Mouse (Mus musculus) lung, postnatal 14 days (tissue): ENCODE data around the gene C1qtnf5.
A peak's percentile ranks its signal among the peaks of the same experiment; 100 is the strongest.

ENCODE experiments used
- DNase-seq: peaks from one replicate; pipeline ENCODE4 v3.0.0; 2021

Gene C1qtnf5

GRCm38 (mm10) chr9:44133287-44133686 lies 26.2 kb downstream of the C1qtnf5 start:
- DNase-seq: no peak

DNA sequence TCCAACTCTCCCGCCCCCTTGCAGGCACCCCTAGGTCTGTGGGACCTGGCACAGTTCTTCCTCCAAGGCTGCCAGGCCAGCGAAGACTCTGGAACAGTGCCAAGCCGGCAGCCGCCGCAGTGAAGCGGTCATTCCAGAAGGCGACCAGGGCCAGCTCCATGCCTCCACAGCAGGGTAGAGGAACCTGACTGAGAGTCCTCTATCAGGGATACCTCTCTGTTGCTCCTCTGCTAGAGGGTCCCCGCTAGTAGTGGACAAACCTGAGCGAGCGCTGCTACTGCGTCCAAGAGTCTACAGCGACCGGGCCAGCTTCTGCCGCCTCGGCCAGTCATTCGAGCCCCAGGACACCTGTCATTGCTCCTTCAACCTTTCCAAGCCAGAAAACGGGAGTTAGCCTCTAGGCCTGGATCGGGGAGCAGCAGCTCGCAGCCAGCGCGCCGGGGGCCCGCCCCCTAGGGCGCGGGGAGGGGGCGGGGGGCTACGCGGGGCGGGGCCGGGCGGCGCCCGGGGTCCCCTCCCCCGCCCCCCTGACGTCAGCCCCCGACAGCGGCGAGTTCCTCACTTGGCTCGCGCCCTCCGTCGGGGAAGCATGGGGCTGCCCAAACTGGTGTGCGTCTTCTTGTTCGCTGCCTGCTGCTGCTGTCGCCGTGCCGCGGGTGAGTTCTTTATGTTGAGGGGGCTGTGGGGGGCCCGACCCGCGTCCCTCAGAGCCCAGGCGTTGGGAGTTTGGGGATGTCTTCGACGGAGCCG lies 27.2 kb downstream of the C1qtnf5 start, which contains the start of gene Mcam:
Mcam (plus strand) TSS at position 369 of the 750 bp plus-strand sequence.
- DNase-seq: peak; percentile 80

DNA sequence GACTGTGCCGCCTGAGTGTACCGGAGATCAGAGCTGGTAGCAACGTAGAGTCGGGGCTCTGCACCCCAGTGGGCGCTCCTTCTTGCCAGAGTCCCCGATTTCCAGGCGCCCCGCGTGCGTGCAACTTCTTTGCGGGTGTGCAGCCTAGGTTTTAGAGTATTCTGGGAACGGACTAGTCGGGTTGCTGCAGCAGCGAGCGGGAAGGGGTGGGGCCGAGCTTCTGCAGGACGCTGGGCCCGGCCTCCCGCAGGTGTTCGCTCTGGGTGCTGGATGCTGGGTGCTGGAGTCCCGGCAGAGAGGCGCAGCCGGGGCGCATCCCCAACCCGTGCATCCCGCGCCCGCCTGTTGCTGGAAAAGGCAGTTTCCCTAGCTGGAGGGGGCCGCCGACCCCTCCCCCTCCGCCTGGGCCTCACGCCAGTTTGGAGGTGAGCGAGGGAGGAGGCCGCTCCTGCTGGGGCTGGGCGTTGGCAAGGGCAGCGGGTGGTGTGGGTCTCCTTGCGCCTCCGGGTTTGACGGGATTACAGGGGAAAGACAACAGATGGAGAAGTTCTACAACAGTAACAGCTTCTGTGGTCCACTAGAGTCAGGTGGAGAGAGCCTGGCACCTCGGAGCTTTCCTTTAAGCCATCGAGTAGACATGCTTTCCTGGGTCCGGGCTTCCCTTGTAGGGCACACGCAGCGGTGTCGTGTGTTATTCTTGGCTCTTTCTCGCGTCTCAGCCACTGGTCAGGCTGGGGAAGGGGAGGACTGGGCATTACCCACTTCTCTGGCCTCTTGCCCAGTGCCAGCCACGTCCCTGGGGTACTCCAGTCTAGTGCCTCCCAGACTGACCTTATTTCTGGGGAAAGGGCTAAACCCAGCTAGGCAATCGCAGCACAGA lies 28.0 kb downstream of the C1qtnf5 start:
- DNase-seq: peak; percentile 66

DNA sequence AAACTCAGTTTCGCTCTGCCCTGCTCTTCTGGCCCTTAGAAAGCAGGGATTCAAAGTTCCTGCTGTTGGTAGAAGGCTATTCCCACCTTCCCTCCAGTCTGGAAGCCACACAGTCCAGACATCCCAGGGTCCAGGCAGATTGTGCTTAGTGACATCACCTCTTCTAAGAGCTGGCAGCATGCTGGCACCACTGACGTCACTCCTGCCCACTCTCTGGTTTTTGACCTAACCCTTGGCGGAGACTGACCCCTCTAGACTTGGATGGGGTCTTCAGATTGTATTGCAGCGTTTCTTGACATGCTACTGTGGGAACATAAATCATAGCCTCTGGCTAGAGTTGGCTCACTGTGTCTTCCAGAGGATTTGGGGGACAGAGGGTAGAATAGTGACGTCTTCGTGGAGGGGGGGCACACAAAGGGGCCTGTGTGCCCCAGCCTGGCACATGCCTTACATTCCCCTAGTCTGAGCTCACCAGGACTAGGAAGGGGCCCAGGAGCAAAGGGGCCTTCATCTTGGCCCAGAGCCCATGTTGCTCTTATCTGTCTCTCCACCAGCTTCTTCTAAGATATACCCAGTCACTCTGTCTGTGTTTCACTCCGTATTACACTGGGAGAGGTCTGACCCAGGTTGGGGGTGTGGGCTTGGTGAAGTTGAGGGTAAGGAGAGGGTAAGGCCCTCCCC lies 28.8 kb downstream of the C1qtnf5 start:
- DNase-seq: no peak

DNA sequence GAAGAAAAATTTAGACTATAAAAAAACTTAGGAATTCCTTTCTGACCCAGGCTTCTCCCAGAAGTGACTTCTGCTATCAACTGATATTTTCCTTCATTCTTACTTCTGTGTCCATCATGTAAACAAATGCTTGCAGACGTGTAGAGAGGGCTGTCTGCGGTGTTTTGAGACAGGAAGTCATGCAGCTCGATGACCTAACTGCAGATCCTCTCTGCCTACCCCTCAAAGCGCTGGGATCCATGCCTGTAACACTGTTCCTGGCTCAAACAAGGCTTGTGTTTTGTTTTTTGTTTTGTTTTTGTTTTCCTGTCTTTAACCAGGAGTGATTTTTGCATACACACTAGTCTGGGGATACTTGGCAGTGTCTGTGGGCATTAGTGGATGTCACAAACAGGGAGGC lies 30.8 kb downstream of the C1qtnf5 start:
- DNase-seq: no peak

- DNase-seq: no peak
Measured at GRCm38 (mm10) chr9:44141951-44142350, 34.9 kb downstream of the C1qtnf5 start.

- no peak for DNase-seq
Measured at GRCm38 (mm10) chr9:44143421-44143820, 36.4 kb downstream of the C1qtnf5 start.

DNA sequence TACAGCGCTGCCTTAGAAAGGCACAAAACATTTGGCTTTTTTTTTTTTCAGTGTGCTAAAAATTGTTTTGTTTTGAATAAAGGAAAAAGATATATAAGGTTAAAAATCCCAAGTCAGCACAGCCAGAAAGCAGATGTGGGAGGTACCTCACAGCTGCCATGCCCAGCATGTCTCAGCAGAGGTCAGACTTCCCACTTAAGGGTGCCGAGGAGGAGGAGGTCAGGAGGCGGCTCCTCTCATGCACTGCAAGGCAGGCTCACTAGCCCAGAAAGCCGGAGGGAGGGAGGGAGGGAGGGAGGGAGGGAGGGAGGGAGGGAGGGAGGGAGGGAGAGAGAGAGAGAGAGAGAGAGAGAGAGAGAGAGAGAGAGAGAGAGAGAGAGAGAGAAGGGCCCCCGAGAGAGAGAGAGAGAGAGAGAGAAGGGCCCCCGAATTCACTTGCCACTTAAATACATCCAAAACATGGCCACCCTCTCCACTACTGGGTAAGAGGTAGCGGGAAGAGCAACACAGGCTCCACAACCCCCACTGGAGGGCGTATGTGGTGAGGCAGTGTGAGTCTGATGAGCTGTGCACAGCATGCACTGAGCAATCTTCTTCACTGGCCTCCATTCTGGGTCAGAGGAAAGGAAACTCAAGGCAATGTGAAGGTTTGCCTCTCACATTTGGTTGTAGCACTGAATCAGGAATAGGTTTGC lies 37.1 kb downstream of the C1qtnf5 start:
- no peak for DNase-seq

DNA sequence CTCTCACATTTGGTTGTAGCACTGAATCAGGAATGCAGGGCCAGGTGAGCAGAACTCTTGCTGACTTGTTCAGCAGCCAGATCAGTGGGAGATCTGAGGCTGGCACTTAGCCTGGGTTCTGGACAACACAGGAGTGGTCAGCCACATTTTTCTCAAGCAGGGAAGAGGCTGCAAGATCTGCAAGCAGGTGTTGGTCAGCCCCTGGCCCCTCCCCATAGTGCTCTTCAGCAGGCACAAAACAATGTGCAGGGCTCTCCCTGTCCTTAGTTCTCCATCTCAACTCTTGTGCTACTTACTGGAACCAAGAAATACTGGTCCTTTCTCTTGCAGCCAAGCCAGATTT lies 37.6 kb downstream of the C1qtnf5 start:
- DNase-seq: no peak

- DNase-seq: peak; percentile 44
Measured at GRCm38 (mm10) chr9:44147290-44147689, 40.2 kb downstream of the C1qtnf5 start.
